Mouse (Mus musculus): ENCODE measurements at regions not wholly inside any gene's neighbourhood (a gene's known extent, or its start where the extent isn't known, plus 50 kb on each side); places are given as distances from the start of the nearest gene placed in this dataset.

- Histone ChIP-seq H3K27ac (ENCODE audit: insufficient read depth, low read depth, low read length) (no peak overlapping the region), H3K4me3 (ENCODE audit: insufficient read depth, low read depth, low read length) (no peak overlapping the region), H3K36me3 (ENCODE audit: control insufficient read depth, insufficient read depth, low read length) (no peaks in the 10 kb centered on the region), H3K27me3 (replicated peaks; ENCODE audit: control insufficient read depth, insufficient read depth, low read length) (no peaks in the 10 kb centered on the region), H3K4me1 (ENCODE audit: control insufficient read depth, insufficient read depth, low read length) (no peaks in the 10 kb centered on the region)
- WGBS, result 66% methylated on average over 3 of the region's 3 CpGs
- DNase-seq, result no peak
- TF ChIP-seq CTCF (conservative IDR thresholded peaks at IDR 0.05; ENCODE audit: insufficient read depth, insufficient read length, low read depth, low read length) (no peak), POLR2A (IDR thresholded peaks at IDR 0.05; ENCODE audit: low read depth, low read length) (no peak)
Observed at GRCm38 (mm10) chr17:63684026-63684425, 178.8 kb upstream of the Fer start.

GRCm38 (mm10) chr17:63685956-63686355, 176.9 kb upstream of the Fer start:
- Histone ChIP-seq H3K27me3 (replicated peaks; ENCODE audit: control insufficient read depth, insufficient read depth, low read length) (no peaks in the 10 kb centered on the region), H3K4me1 (ENCODE audit: control insufficient read depth, insufficient read depth, low read length) (no peaks in the 10 kb centered on the region), H3K27ac (ENCODE audit: insufficient read depth, low read depth, low read length) (no peak overlapping the region), H3K4me3 (ENCODE audit: insufficient read depth, low read depth, low read length) (no peak overlapping the region), H3K36me3 (ENCODE audit: control insufficient read depth, insufficient read depth, low read length) (no peaks in the 10 kb centered on the region)
- WGBS, result 44% methylated on average over 4 of the region's 4 CpGs
- DNase-seq, result peak; percentile 28
- TF ChIP-seq POLR2A (IDR thresholded peaks at IDR 0.05; ENCODE audit: low read depth, low read length) (no peak), CTCF (conservative IDR thresholded peaks at IDR 0.05; ENCODE audit: insufficient read depth, insufficient read length, low read depth, low read length) (no peak)

- 52% methylated on average over 4 of the region's 4 CpGs for WGBS
- no peak overlapping the region for H3K27ac ChIP-seq (ENCODE audit: insufficient read depth, low read depth, low read length)
- no peak overlapping the region for H3K4me3 ChIP-seq (ENCODE audit: insufficient read depth, low read depth, low read length)
- H3K27me3 ChIP-seq (replicated peaks; ENCODE audit: control insufficient read depth, insufficient read depth, low read length), result no peaks in the 10 kb centered on the region
- no peak for DNase-seq
- H3K4me1 ChIP-seq (ENCODE audit: control insufficient read depth, insufficient read depth, low read length), result 0 out of 2 replicates have a peak, but pooled peaks cover 2% of the 10 kb centered on the region
- H3K36me3 ChIP-seq (ENCODE audit: control insufficient read depth, insufficient read depth, low read length), result no peaks in the 10 kb centered on the region
- no peak for TF ChIP-seq POLR2A (IDR thresholded peaks at IDR 0.05; ENCODE audit: low read depth, low read length)
Observed at GRCm38 (mm10) chr17:63686361-63686760, 176.5 kb upstream of the Fer start.

- TF ChIP-seq CTCF (conservative IDR thresholded peaks at IDR 0.05; ENCODE audit: insufficient read depth, insufficient read length, low read depth, low read length) (no peak), POLR2A (IDR thresholded peaks at IDR 0.05; ENCODE audit: low read depth, low read length) (no peak)
- Histone ChIP-seq H3K27ac (ENCODE audit: insufficient read depth, low read depth, low read length) (no peak overlapping the region), H3K4me3 (ENCODE audit: insufficient read depth, low read depth, low read length) (no peak overlapping the region), H3K36me3 (ENCODE audit: control insufficient read depth, insufficient read depth, low read length) (no peaks in the 10 kb centered on the region), H3K4me1 (ENCODE audit: control insufficient read depth, insufficient read depth, low read length) (0 out of 2 replicates have a peak, but pooled peaks cover 2% of the 10 kb centered on the region), H3K27me3 (replicated peaks; ENCODE audit: control insufficient read depth, insufficient read depth, low read length) (no peaks in the 10 kb centered on the region)
- DNase-seq, result no peak
- 79% methylated on average over 8 of the region's 8 CpGs for WGBS
Observed at GRCm38 (mm10) chr17:63689291-63689690, 173.6 kb upstream of the Fer start.

GRCm38 (mm10) chr17:63690829-63691689, 171.8 kb upstream of the Fer start:
- no peak overlapping the region for H3K27ac ChIP-seq (ENCODE audit: insufficient read depth, low read depth, low read length)
- 51% methylated on average over 11 of the region's 11 CpGs for WGBS
- H3K4me3 ChIP-seq (ENCODE audit: insufficient read depth, low read depth, low read length), result no peak overlapping the region
- no peaks in the 10 kb centered on the region for H3K36me3 ChIP-seq (ENCODE audit: control insufficient read depth, insufficient read depth, low read length)
- DNase-seq, result peak; percentile 8
- TF ChIP-seq CTCF (conservative IDR thresholded peaks at IDR 0.05; ENCODE audit: insufficient read depth, insufficient read length, low read depth, low read length), result no peak
- TF ChIP-seq POLR2A (IDR thresholded peaks at IDR 0.05; ENCODE audit: low read depth, low read length), result no peak
- H3K27me3 ChIP-seq (replicated peaks; ENCODE audit: control insufficient read depth, insufficient read depth, low read length), result no peaks in the 10 kb centered on the region
- 0 out of 2 replicates have a peak, but pooled peaks cover 2% of the 10 kb centered on the region for H3K4me1 ChIP-seq (ENCODE audit: control insufficient read depth, insufficient read depth, low read length)

- peak; percentile 6 for DNase-seq
- Histone ChIP-seq H3K4me3 (ENCODE audit: insufficient read depth, low read depth, low read length) (no peak overlapping the region), H3K36me3 (ENCODE audit: control insufficient read depth, insufficient read depth, low read length) (no peaks in the 10 kb centered on the region), H3K4me1 (ENCODE audit: control insufficient read depth, insufficient read depth, low read length) (0 out of 2 replicates have a peak, but pooled peaks cover 2% of the 10 kb centered on the region), H3K27ac (ENCODE audit: insufficient read depth, low read depth, low read length) (no peak overlapping the region), H3K27me3 (replicated peaks; ENCODE audit: control insufficient read depth, insufficient read depth, low read length) (no peaks in the 10 kb centered on the region)
- no peak for TF ChIP-seq POLR2A (IDR thresholded peaks at IDR 0.05; ENCODE audit: low read depth, low read length)
- TF ChIP-seq CTCF (conservative IDR thresholded peaks at IDR 0.05; ENCODE audit: insufficient read depth, insufficient read length, low read depth, low read length), result no peak
- 38% methylated on average over 3 of the region's 3 CpGs for WGBS
Observed at GRCm38 (mm10) chr17:63691690-63691968, 171.2 kb upstream of the Fer start.

- H3K4me1 ChIP-seq (ENCODE audit: control insufficient read depth, insufficient read depth, low read length), result 0 out of 2 replicates have a peak, but pooled peaks cover 2% of the 10 kb centered on the region
- DNase-seq, result no peak
- TF ChIP-seq POLR2A (IDR thresholded peaks at IDR 0.05; ENCODE audit: low read depth, low read length), result no peak
- no peak for TF ChIP-seq CTCF (conservative IDR thresholded peaks at IDR 0.05; ENCODE audit: insufficient read depth, insufficient read length, low read depth, low read length)
- no peaks in the 10 kb centered on the region for H3K36me3 ChIP-seq (ENCODE audit: control insufficient read depth, insufficient read depth, low read length)
- WGBS, result 91% methylated on average over 1 of the region's 1 CpGs
- H3K27ac ChIP-seq (ENCODE audit: insufficient read depth, low read depth, low read length), result no peak overlapping the region
- H3K4me3 ChIP-seq (ENCODE audit: insufficient read depth, low read depth, low read length), result no peak overlapping the region
- no peaks in the 10 kb centered on the region for H3K27me3 ChIP-seq (replicated peaks; ENCODE audit: control insufficient read depth, insufficient read depth, low read length)
Observed at GRCm38 (mm10) chr17:63693274-63693673, 169.6 kb upstream of the Fer start.
